Mouse (Mus musculus) limb, embryonic 15.5 days (tissue): ENCODE data around the gene Pknox2. TPM values are rescaled to one million over a fixed set of nuclear protein-coding genes. Genes with fewer than 3 reads are reported as not detected.

Source experiments
- ATAC-seq: fragments of 200-750 bp; cut with Nextera tagmentation; 2 replicates; pipeline ENCODE4 v1.8.0; 2017; ENCODE audit warnings: low read depth, moderate TSS enrichment; ENCODE audit not compliant: insufficient number of reproducible peaks, low FRiP score, low TSS enrichment
- H3K27ac ChIP-seq: fragments of 300-500 bp; sonication (generic); 2 replicates; pipeline ENCODE4 v1.5.1; 2015; ENCODE audit warnings: moderate library complexity, mild to moderate bottlenecking, inconsistent platforms
- H3K27me3 ChIP-seq: fragments of 300-500 bp; sonication (generic); 2 replicates; pipeline ENCODE4 v1.6.1; 2015; ENCODE audit warnings: inconsistent platforms
- H3K36me3 ChIP-seq: fragments of 300-500 bp; sonication (generic); 2 replicates; pipeline ENCODE4 v1.6.1; 2015; ENCODE audit warnings: inconsistent platforms
- H3K4me1 ChIP-seq: fragments of 300-500 bp; sonication (generic); 2 replicates; pipeline ENCODE4 v1.6.1; 2015; ENCODE audit warnings: inconsistent platforms
- H3K4me2 ChIP-seq: fragments of 300-500 bp; sonication (generic); 2 replicates; pipeline ENCODE4 v1.6.1; 2015; ENCODE audit warnings: mild to moderate bottlenecking, inconsistent platforms
- H3K4me3 ChIP-seq: fragments of 300-500 bp; sonication (generic); 2 replicates; pipeline ENCODE4 v1.5.1; 2015; ENCODE audit warnings: mild to moderate bottlenecking, inconsistent platforms
- H3K9ac ChIP-seq: fragments of 300-500 bp; sonication (generic); 2 replicates; pipeline ENCODE4 v1.6.1; 2015; ENCODE audit warnings: inconsistent platforms
- H3K9me3 ChIP-seq: fragments of 300-500 bp; sonication (generic); 2 replicates; pipeline ENCODE4 v1.6.1; 2016; ENCODE audit warnings: inconsistent platforms
- WGBS: fragments of 180-500 bp; shearing (Covaris S2); methylation state at CpG from one replicate; pipeline ENCODE4 v1.1.7; 2015; 5-methylcytosine and 5-hydroxymethylcytosine counted together
- polyA plus RNA-seq: library from polyadenylated mRNA; unstranded; fragments of >200 nt; fragmentation: Nextera tagmentation; extraction: Ambion mirVana; gene quantifications from 2 replicates; pipeline ENCODE4 v1.2.1, GENCODE M21; 2015

Gene Pknox2
- polyA plus RNA-seq, 1 experiment from 2014 or later = 8.1 TPM

DNA sequence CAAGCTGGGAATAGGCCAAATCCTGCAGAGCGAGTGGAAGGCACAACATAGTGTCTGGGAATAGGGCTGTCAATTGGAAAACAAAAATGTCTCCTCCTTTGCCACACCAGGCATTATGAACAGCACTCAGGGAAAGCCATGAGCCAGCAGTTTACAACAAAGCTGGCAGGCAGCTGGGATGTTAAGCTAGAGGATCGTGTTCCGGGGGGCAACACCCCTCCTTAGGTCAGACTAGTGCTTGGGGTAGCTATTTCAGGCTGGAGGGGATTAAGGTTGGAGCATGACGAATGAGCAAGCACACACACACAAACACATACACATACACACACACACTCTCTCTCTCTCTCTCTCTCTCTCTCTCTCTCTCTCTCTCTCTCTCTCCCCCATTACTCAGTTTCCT, 227.7 kb downstream of the Pknox2 start:
- WGBS = 40% methylated on average over 4 of the region's 4 CpGs
- no peak overlapping the region for H3K27ac ChIP-seq
- ATAC-seq = no peak
- H3K4me1 ChIP-seq = peaks cover 10% of the 10 kb centered on the region; the same call in 1 of the 2 replicates
- H3K27me3 ChIP-seq = peaks cover 73% of the 10 kb centered on the region
- no peaks in the 10 kb centered on the region for H3K9me3 ChIP-seq
- H3K4me2 ChIP-seq = no peak overlapping the region
- H3K4me3 ChIP-seq = no peak overlapping the region
- no peak overlapping the region for H3K9ac ChIP-seq
- no peaks in the 10 kb centered on the region for H3K36me3 ChIP-seq

GRCm38 (mm10) chr9:36918582-36918981, 228.6 kb downstream of the Pknox2 start:
- 39% methylated on average over 3 of the region's 3 CpGs for WGBS
- H3K27ac ChIP-seq = no peak overlapping the region
- H3K9ac ChIP-seq = no peak overlapping the region
- peaks cover 66% of the 10 kb centered on the region for H3K27me3 ChIP-seq
- H3K9me3 ChIP-seq = no peaks in the 10 kb centered on the region
- ATAC-seq = no peak
- no peak overlapping the region for H3K4me3 ChIP-seq
- no peak overlapping the region for H3K4me2 ChIP-seq
- peaks cover 10% of the 10 kb centered on the region; the same call in 1 of the 2 replicates for H3K4me1 ChIP-seq
- no peaks in the 10 kb centered on the region for H3K36me3 ChIP-seq

GRCm38 (mm10) chr9:36916915-36917314, 230.3 kb downstream of the Pknox2 start:
- H3K27me3 ChIP-seq = peaks cover 55% of the 10 kb centered on the region
- H3K4me2 ChIP-seq = no peak overlapping the region
- H3K4me3 ChIP-seq = no peak overlapping the region
- H3K9ac ChIP-seq = no peak overlapping the region
- 0 out of 2 replicates have a peak, but pooled peaks have one; percentile 31 for ATAC-seq
- peaks cover 10% of the 10 kb centered on the region; the same call in 1 of the 2 replicates for H3K4me1 ChIP-seq
- H3K9me3 ChIP-seq = no peaks in the 10 kb centered on the region
- WGBS = 18% methylated on average over 5 of the region's 5 CpGs
- H3K27ac ChIP-seq = no peak overlapping the region
- H3K36me3 ChIP-seq = no peaks in the 10 kb centered on the region

- H3K27me3 ChIP-seq = peaks cover 49% of the 10 kb centered on the region
- H3K9me3 ChIP-seq = no peaks in the 10 kb centered on the region
- peak; percentile 42; the same call in 1 of the 2 replicates for ATAC-seq
- no peak overlapping the region for H3K9ac ChIP-seq
- no peak overlapping the region; the same call in 1 of the 2 replicates for H3K4me2 ChIP-seq
- peaks cover 10% of the 10 kb centered on the region; the same call in 1 of the 2 replicates for H3K4me1 ChIP-seq
- H3K36me3 ChIP-seq = no peaks in the 10 kb centered on the region
- no peak overlapping the region for H3K4me3 ChIP-seq
- no peak overlapping the region for H3K27ac ChIP-seq
- WGBS = 3% methylated on average over 6 of the region's 6 CpGs
Measured at GRCm38 (mm10) chr9:36916362-36916761, 230.8 kb downstream of the Pknox2 start.

DNA sequence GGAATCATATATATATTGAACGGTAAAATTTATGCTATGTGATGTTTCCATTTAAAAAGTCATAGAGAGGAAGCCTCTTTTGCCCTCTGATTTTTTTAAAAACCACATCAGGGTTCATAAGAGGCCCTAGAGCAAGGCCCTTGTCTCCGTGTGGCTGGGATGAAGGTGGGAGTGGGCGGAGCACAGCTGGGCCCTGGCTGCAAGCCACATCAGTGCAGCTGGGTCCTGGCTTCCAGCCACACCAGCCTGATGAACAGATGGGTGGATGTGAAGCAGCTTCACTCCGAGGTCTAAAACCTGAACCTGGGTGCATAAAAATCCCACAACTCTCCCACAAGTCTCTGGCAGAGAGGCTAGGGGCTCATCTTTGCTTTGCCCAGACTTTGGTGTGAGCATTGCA, 241.8 kb downstream of the Pknox2 start:
- no peaks in the 10 kb centered on the region for H3K27me3 ChIP-seq
- H3K36me3 ChIP-seq = no peaks in the 10 kb centered on the region
- no peak for ATAC-seq
- H3K27ac ChIP-seq = no peak overlapping the region
- no peak overlapping the region for H3K9ac ChIP-seq
- no peak overlapping the region for H3K4me3 ChIP-seq
- H3K4me1 ChIP-seq = peaks cover 2% of the 10 kb centered on the region; the same call in 1 of the 2 replicates
- no peaks in the 10 kb centered on the region for H3K9me3 ChIP-seq
- WGBS = 28% methylated on average over 4 of the region's 4 CpGs
- H3K4me2 ChIP-seq = no peak overlapping the region

GRCm38 (mm10) chr9:36900464-36900863, 246.7 kb downstream of the Pknox2 start:
- H3K4me2 ChIP-seq = no peak overlapping the region
- peaks cover 1% of the 10 kb centered on the region; the same call in 1 of the 2 replicates for H3K4me1 ChIP-seq
- H3K9ac ChIP-seq = no peak overlapping the region
- no peaks in the 10 kb centered on the region for H3K36me3 ChIP-seq
- no peak overlapping the region for H3K4me3 ChIP-seq
- H3K27ac ChIP-seq = no peak overlapping the region
- H3K27me3 ChIP-seq = no peaks in the 10 kb centered on the region; the same call in 1 of the 2 replicates
- ATAC-seq = no peak
- WGBS = 85% methylated on average over 4 of the region's 4 CpGs
- no peaks in the 10 kb centered on the region for H3K9me3 ChIP-seq

- no peaks in the 10 kb centered on the region for H3K4me1 ChIP-seq
- no peak for ATAC-seq
- no peak overlapping the region for H3K4me3 ChIP-seq
- H3K9ac ChIP-seq = no peak overlapping the region
- no peaks in the 10 kb centered on the region; the same call in 1 of the 2 replicates for H3K27me3 ChIP-seq
- no peak overlapping the region for H3K4me2 ChIP-seq
- H3K36me3 ChIP-seq = no peaks in the 10 kb centered on the region
- 83% methylated on average over 3 of the region's 3 CpGs for WGBS
- H3K27ac ChIP-seq = no peak overlapping the region
- no peaks in the 10 kb centered on the region for H3K9me3 ChIP-seq
Measured at GRCm38 (mm10) chr9:36898560-36898959, 248.6 kb downstream of the Pknox2 start.

DNA sequence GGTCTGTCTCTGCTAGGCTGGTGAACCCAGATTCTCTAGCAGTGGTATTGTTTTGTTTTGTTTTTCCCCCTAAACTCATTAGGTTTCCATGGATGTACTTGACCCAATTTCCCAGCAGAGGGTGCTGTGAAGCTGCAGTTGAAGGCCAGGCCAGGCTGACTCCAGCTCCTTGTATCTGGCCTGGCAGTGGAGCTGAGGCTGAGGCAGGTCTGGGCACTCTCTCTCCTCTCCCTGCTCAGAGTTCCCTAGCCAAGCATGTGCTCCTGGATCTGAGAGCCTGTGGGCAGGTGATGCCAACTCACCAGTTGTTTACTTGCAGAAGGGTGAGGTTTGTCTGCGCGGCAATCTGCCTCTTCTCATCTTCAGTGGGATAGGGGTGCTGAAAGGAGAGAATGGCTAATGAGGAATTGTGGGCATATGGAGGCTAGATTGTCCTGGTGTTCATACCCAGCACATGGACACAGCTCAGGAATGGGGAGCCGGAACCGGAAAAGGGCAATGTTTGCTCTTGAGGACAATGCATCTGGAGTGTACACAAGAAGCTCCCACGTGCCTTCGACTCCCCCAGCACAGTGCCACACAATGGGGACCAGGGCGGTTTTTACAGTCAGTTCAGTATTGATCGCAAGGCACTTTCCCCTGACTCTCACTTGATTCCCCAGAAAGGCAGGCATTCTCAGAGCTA, 252.1 kb downstream of the Pknox2 start:
- no peaks in the 10 kb centered on the region for H3K4me1 ChIP-seq
- H3K4me3 ChIP-seq = no peak overlapping the region
- no peak overlapping the region for H3K27ac ChIP-seq
- no peaks in the 10 kb centered on the region; the same call in 1 of the 2 replicates for H3K27me3 ChIP-seq
- no peak overlapping the region for H3K4me2 ChIP-seq
- no peaks in the 10 kb centered on the region for H3K9me3 ChIP-seq
- no peak for ATAC-seq
- WGBS = 80% methylated on average over 8 of the region's 8 CpGs
- no peaks in the 10 kb centered on the region for H3K36me3 ChIP-seq
- no peak overlapping the region for H3K9ac ChIP-seq

DNA sequence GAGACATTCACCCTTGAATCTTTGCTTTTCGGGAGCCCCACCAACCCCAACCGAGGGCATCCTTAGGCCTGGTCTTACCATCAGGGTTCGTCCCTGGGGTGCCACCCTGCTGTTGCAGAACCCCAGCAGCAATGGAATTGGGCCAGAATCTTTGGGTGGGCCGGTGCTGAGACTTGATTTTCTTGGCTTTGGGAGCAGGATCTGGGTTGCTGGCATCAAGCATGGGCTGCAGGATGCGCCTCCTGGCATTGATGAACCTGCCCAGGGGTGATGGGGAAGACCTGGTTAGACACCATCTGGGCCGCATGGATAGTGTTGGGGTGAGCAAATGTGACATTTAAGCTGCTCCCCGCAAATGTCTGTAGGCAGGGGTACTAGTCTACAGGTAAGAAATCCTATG, 253.0 kb downstream of the Pknox2 start:
- no peak for ATAC-seq
- no peak overlapping the region for H3K27ac ChIP-seq
- H3K27me3 ChIP-seq = no peaks in the 10 kb centered on the region; the same call in 1 of the 2 replicates
- no peak overlapping the region for H3K9ac ChIP-seq
- H3K4me3 ChIP-seq = no peak overlapping the region
- 88% methylated on average over 7 of the region's 7 CpGs for WGBS
- H3K36me3 ChIP-seq = no peaks in the 10 kb centered on the region
- H3K4me2 ChIP-seq = no peak overlapping the region
- H3K9me3 ChIP-seq = no peaks in the 10 kb centered on the region
- no peaks in the 10 kb centered on the region for H3K4me1 ChIP-seq

GRCm38 (mm10) chr9:36893413-36893990, 253.7 kb downstream of the Pknox2 start:
- Histone ChIP-seq H3K4me2 (no peak overlapping the region), H3K9me3 (no peaks in the 10 kb centered on the region), H3K27ac (no peak overlapping the region), H3K4me3 (no peak overlapping the region), H3K36me3 (no peaks in the 10 kb centered on the region), H3K27me3 (no peaks in the 10 kb centered on the region; the same call in 1 of the 2 replicates), H3K4me1 (no peaks in the 10 kb centered on the region), H3K9ac (no peak overlapping the region)
- WGBS = 80% methylated on average over 6 of the region's 6 CpGs
- no peak for ATAC-seq

- no peak overlapping the region for H3K4me3 ChIP-seq
Measured at GRCm38 (mm10) chr9:36890552-36890951, 256.7 kb downstream of the Pknox2 start.

GRCm38 (mm10) chr9:36885237-36885636, 262.0 kb downstream of the Pknox2 start:
- Histone ChIP-seq H3K4me1 (no peaks in the 10 kb centered on the region), H3K9ac (no peak overlapping the region), H3K36me3 (no peaks in the 10 kb centered on the region), H3K27ac (no peak overlapping the region), H3K4me2 (no peak overlapping the region), H3K9me3 (no peaks in the 10 kb centered on the region), H3K4me3 (no peak overlapping the region), H3K27me3 (no peaks in the 10 kb centered on the region)
- 62% methylated on average over 3 of the region's 3 CpGs for WGBS
- ATAC-seq = no peak

More at GRCm38 (mm10) chr9:36890552-36890951, 256.7 kb downstream of the Pknox2 start:
- no peaks in the 10 kb centered on the region for H3K9me3 ChIP-seq
- no peaks in the 10 kb centered on the region for H3K27me3 ChIP-seq
- WGBS = 40% methylated on average over 4 of the region's 4 CpGs
- no peak overlapping the region for H3K9ac ChIP-seq
- H3K4me2 ChIP-seq = no peak overlapping the region
- H3K27ac ChIP-seq = no peak overlapping the region
- ATAC-seq = no peak
- no peaks in the 10 kb centered on the region for H3K4me1 ChIP-seq
- H3K36me3 ChIP-seq = no peaks in the 10 kb centered on the region
